Mouse (Mus musculus) cortical plate, adult 2 months (tissue): Measurements from ENCODE around the gene Fastk.

Source experiments
- CTCF ChIP-seq: fragments of 200-500 bp; IDR thresholded peaks from 2 replicates; pipeline ENCODE4 v1.5.1; 2011; ENCODE audit warnings: mild to moderate bottlenecking, control low read depth, low read length; ENCODE audit not compliant: insufficient read depth; ENCODE audit errors: extremely low read depth
- POLR2A ChIP-seq: fragments of 200-500 bp; IDR thresholded peaks from 2 replicates; pipeline ENCODE4 v1.6.1; 2011; ENCODE audit warnings: mild to moderate bottlenecking, low read length, control low read depth; ENCODE audit not compliant: insufficient read depth; ENCODE audit errors: extremely low read depth

- TF ChIP-seq CTCF, result peak; percentile 62
- peak; percentile 48 for TF ChIP-seq POLR2A
Observed at GRCm38 (mm10) chr5:24416222-24416736, 28.8 kb downstream of the Fastk start.
